Mouse (Mus musculus): ENCODE measurements around the gene AC153137.1. TPM values are rescaled to one million over a fixed set of nuclear protein-coding genes. Genes with fewer than 3 reads are reported as not detected.
"Not testable (repeated sequence)": the region's sequence is repeated elsewhere in the genome, so short reads cannot be mapped to it uniquely, and the experiment has no call there.

The AC153137.1 gene
- polyA plus RNA-seq (2012; fragmentation: generic; extraction: Trizol) = 0.11 TPM
- long read RNA-seq, experiment 1 = 0 reads
- long read RNA-seq, experiment 2 = 0 reads

DNA sequence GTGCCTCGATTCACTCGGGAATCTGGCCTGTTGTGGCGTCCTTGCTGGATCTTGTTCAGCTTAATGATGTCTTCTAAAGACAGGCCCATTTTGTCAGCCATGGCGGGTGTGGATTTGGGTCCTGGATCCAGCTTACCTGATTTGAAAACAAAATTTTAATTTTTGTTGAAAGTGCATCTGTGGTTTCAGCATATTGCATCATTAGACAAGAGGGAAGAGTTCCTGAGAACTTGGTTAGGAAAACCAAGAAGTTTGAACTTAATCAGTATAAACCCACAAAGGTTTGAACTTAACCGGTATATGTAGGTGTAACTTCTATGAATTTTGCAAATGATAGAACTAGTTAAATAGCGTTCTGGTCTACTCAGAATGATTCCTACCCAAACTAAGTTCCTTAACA lies at the start of gene AC153137.1:
AC153137.1 (minus strand) TSS at position 101 of the 400 bp plus-strand sequence.
- not testable (repeated sequence) for H3ac ChIP-seq (ENCODE audit: control insufficient read depth, insufficient read length, low read depth); H3K27me3 ChIP-seq (ENCODE audit: control insufficient read depth, insufficient read depth, insufficient read length); H3K79me3 ChIP-seq (ENCODE audit: low read depth); H3K36me3 ChIP-seq (ENCODE audit: control insufficient read depth, insufficient read depth); H3K4me3 ChIP-seq (ENCODE audit: insufficient read depth, poor library complexity, severe bottlenecking); H3K79me2 ChIP-seq (ENCODE audit: control insufficient read depth, insufficient read depth)

DNA sequence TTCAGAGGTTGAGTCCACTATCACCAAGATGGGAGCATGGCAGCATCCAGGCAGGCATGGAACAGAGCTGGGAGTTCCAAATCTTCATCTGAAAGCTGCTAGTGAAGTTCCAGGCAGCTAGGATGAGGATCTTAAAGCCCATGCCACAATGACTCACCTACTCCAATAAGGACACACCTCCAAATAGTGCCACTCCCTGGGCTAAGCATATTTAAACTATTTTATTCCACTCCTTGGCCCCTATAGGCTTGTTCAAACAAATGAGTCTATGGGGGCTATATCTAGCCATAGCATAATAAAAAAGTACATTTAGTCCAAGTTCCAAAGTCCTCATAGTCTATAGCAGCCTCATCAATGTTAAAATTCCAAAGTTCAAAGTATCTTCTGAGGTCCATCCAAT lies 45.4 kb upstream of the AC153137.1 start:
- Histone ChIP-seq H3K36me3 (ENCODE audit: control insufficient read depth, insufficient read depth) (no peaks in the 10 kb centered on the region), H3ac (ENCODE audit: control insufficient read depth, insufficient read length, low read depth) (no peak overlapping the region), H3K79me3 (ENCODE audit: low read depth) (no peaks in the 10 kb centered on the region), H3K79me2 (ENCODE audit: control insufficient read depth, insufficient read depth) (no peaks in the 10 kb centered on the region), H3K27me3 (ENCODE audit: control insufficient read depth, insufficient read depth, insufficient read length) (no peaks in the 10 kb centered on the region), H3K4me3 (ENCODE audit: insufficient read depth, poor library complexity, severe bottlenecking) (no peak overlapping the region)
- TF ChIP-seq FOSL1 (IDR thresholded peaks at IDR 0.05; ENCODE audit: insufficient read depth, low read length, poor library complexity, severe bottlenecking) (no peak), USF1 (IDR thresholded peaks at IDR 0.05; ENCODE audit: low read depth) (no peak), MAX (IDR thresholded peaks at IDR 0.05) (no peak), CTCF (IDR thresholded peaks at IDR 0.05; ENCODE audit: control insufficient read depth, insufficient read depth, insufficient read length) (no peak), MYOD1 (IDR thresholded peaks at IDR 0.05; ENCODE audit: control insufficient read depth, insufficient read length, low read depth) (no peak), MYOG (IDR thresholded peaks at IDR 0.05; ENCODE audit: control insufficient read depth, extremely low read depth, insufficient read length) (no peak), CEBPB (IDR thresholded peaks at IDR 0.05; ENCODE audit: low read depth) (no peak)

DNA sequence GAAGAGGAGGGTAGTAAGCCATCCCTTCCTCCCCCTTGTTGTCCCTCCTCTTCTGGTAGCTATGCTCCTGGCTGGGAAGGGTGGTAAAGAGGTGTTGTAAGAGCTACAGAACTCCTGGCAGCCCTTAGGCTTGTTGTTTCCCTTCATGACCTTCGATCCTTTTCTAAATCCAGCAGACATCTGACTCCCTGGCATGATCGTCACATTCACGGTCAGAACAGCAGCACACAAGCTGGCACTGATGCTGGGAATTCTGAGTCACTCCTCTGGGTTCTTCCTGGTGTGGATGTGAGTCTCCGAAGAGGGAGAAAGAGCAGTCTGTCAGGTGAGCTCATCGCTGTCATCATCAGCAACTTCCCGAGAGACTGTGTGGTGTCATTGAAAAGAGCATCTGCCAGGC lies 41.5 kb upstream of the AC153137.1 start:
- no peaks in the 10 kb centered on the region for H3K79me3 ChIP-seq (ENCODE audit: low read depth)
- H3K4me3 ChIP-seq (ENCODE audit: insufficient read depth, poor library complexity, severe bottlenecking) = no peak overlapping the region
- H3ac ChIP-seq (ENCODE audit: control insufficient read depth, insufficient read length, low read depth) = no peak overlapping the region
- no peaks in the 10 kb centered on the region for H3K27me3 ChIP-seq (ENCODE audit: control insufficient read depth, insufficient read depth, insufficient read length)
- H3K36me3 ChIP-seq (ENCODE audit: control insufficient read depth, insufficient read depth) = no peaks in the 10 kb centered on the region
- H3K79me2 ChIP-seq (ENCODE audit: control insufficient read depth, insufficient read depth) = no peaks in the 10 kb centered on the region
- TF ChIP-seq USF1 (IDR thresholded peaks at IDR 0.05; ENCODE audit: low read depth) (no peak), MYOD1 (IDR thresholded peaks at IDR 0.05; ENCODE audit: control insufficient read depth, insufficient read length, low read depth) (no peak), CTCF (IDR thresholded peaks at IDR 0.05; ENCODE audit: control insufficient read depth, insufficient read depth, insufficient read length) (no peak), MYOG (IDR thresholded peaks at IDR 0.05; ENCODE audit: control insufficient read depth, extremely low read depth, insufficient read length) (no peak), FOSL1 (IDR thresholded peaks at IDR 0.05; ENCODE audit: insufficient read depth, low read length, poor library complexity, severe bottlenecking) (no peak), CEBPB (IDR thresholded peaks at IDR 0.05; ENCODE audit: low read depth) (no peak)

DNA sequence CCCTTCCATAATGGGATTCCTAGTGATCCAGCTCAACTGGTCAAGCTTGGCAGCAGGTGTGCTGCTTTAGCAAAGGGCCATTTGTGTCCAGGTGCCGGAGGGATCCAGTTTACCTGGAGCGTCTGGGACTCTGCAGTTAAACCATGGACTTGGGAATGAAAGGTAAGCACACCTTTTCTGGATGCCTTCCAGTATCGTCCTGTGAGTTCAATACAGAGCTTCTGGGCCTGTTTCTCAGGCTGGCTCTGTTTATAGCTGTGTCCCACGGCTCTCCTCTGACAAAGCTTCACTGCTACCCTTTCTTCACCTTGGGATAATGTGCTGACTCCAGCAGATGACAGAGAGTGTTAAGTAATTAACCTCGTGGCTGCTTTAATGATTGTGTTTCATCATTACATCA lies 39.6 kb upstream of the AC153137.1 start:
- no peak overlapping the region for H3ac ChIP-seq (ENCODE audit: control insufficient read depth, insufficient read length, low read depth)
- no peaks in the 10 kb centered on the region for H3K79me3 ChIP-seq (ENCODE audit: low read depth)
- no peaks in the 10 kb centered on the region for H3K27me3 ChIP-seq (ENCODE audit: control insufficient read depth, insufficient read depth, insufficient read length)
- no peak for TF ChIP-seq MYOD1 (IDR thresholded peaks at IDR 0.05; ENCODE audit: control insufficient read depth, insufficient read length, low read depth)
- TF ChIP-seq MAX (IDR thresholded peaks at IDR 0.05) = no peak
- TF ChIP-seq USF1 (IDR thresholded peaks at IDR 0.05; ENCODE audit: low read depth) = no peak
- no peak for TF ChIP-seq FOSL1 (IDR thresholded peaks at IDR 0.05; ENCODE audit: insufficient read depth, low read length, poor library complexity, severe bottlenecking)
- TF ChIP-seq CEBPB (IDR thresholded peaks at IDR 0.05; ENCODE audit: low read depth) = no peak
- TF ChIP-seq CTCF (IDR thresholded peaks at IDR 0.05; ENCODE audit: control insufficient read depth, insufficient read depth, insufficient read length) = no peak
- no peak for TF ChIP-seq MYOG (IDR thresholded peaks at IDR 0.05; ENCODE audit: control insufficient read depth, extremely low read depth, insufficient read length)
- H3K36me3 ChIP-seq (ENCODE audit: control insufficient read depth, insufficient read depth) = no peaks in the 10 kb centered on the region
- H3K79me2 ChIP-seq (ENCODE audit: control insufficient read depth, insufficient read depth) = no peaks in the 10 kb centered on the region
- H3K4me3 ChIP-seq (ENCODE audit: insufficient read depth, poor library complexity, severe bottlenecking) = no peak overlapping the region

DNA sequence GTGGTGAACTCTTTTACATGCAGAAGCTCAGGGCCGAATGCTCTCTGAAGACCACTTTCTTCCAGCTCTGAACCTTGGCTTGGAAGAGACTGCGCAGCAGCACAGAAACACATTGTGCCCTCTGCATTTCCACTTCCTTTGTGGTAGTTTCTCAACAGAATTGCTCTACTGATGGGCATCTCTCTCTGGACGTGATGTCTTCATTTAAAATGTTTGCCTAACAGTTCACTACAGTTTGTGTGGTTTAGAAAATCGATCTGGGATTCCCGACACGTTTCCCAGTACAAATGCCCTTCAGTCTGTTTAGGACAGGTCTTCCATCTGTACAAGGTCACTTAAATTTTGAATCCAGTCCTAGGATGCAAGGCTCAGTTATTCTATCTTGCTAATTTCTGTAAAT lies 38.3 kb upstream of the AC153137.1 start:
- TF ChIP-seq CTCF (IDR thresholded peaks at IDR 0.05; ENCODE audit: control insufficient read depth, insufficient read depth, insufficient read length) (no peak), MYOG (IDR thresholded peaks at IDR 0.05; ENCODE audit: control insufficient read depth, extremely low read depth, insufficient read length) (no peak), USF1 (IDR thresholded peaks at IDR 0.05; ENCODE audit: low read depth) (no peak)
- Histone ChIP-seq H3K79me3 (ENCODE audit: low read depth) (no peaks in the 10 kb centered on the region), H3K79me2 (ENCODE audit: control insufficient read depth, insufficient read depth) (no peaks in the 10 kb centered on the region), H3K4me3 (ENCODE audit: insufficient read depth, poor library complexity, severe bottlenecking) (no peak overlapping the region), H3K36me3 (ENCODE audit: control insufficient read depth, insufficient read depth) (no peaks in the 10 kb centered on the region), H3ac (ENCODE audit: control insufficient read depth, insufficient read length, low read depth) (no peak overlapping the region), H3K27me3 (ENCODE audit: control insufficient read depth, insufficient read depth, insufficient read length) (no peaks in the 10 kb centered on the region)

DNA sequence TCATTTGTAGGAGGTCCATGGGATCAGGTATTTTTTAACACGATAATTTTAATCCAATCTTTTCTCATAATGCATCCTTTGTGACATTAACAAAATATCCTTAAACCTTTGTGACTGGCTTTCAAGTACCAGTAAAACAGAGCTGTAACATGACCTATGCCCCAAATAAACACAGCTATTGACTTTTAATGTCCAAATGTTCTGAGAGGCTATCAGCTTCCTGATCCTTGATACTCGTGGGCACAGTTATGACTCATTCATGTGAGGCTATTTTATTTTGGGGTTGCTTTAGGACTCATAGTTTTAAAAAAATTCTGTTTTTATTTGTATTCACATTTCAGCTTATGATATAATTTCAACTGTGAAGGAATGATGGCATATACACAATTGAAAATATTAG lies 37.5 kb upstream of the AC153137.1 start:
- TF ChIP-seq CTCF (IDR thresholded peaks at IDR 0.05; ENCODE audit: control insufficient read depth, insufficient read depth, insufficient read length) = no peak
- TF ChIP-seq MAX (IDR thresholded peaks at IDR 0.05) = no peak
- no peak for TF ChIP-seq FOSL1 (IDR thresholded peaks at IDR 0.05; ENCODE audit: insufficient read depth, low read length, poor library complexity, severe bottlenecking)
- no peak for TF ChIP-seq USF1 (IDR thresholded peaks at IDR 0.05; ENCODE audit: low read depth)
- TF ChIP-seq MYOD1 (IDR thresholded peaks at IDR 0.05; ENCODE audit: control insufficient read depth, insufficient read length, low read depth) = no peak
- no peak for TF ChIP-seq CEBPB (IDR thresholded peaks at IDR 0.05; ENCODE audit: low read depth)
- TF ChIP-seq MYOG (IDR thresholded peaks at IDR 0.05; ENCODE audit: control insufficient read depth, extremely low read depth, insufficient read length) = no peak
- Histone ChIP-seq H3K79me2 (ENCODE audit: control insufficient read depth, insufficient read depth) (no peaks in the 10 kb centered on the region), H3K4me3 (ENCODE audit: insufficient read depth, poor library complexity, severe bottlenecking) (no peak overlapping the region), H3ac (ENCODE audit: control insufficient read depth, insufficient read length, low read depth) (no peak overlapping the region), H3K79me3 (ENCODE audit: low read depth) (no peaks in the 10 kb centered on the region), H3K27me3 (ENCODE audit: control insufficient read depth, insufficient read depth, insufficient read length) (no peaks in the 10 kb centered on the region), H3K36me3 (ENCODE audit: control insufficient read depth, insufficient read depth) (no peaks in the 10 kb centered on the region)

DNA sequence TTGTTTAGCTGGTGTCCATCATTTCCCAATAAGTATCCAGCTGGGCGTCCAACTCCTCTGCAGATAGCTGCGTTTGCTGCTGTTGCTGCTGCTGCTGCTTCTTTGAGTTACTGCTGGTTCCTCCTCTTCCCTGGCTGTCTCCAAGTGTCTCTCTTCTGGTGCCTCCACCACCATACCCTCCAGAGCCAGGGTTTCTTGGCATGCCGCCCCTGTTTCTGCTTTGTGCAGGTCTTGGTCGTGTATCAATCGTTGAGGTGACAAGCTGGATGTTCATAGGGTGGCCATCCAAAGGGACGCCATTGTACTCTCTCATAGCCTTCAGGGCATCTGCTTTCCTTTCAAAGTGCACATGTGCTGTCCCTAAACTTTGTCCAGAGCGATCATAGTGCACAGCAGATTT lies 529 bp downstream of the AC153137.1 start:
- H3ac ChIP-seq (ENCODE audit: control insufficient read depth, insufficient read length, low read depth); H3K27me3 ChIP-seq (ENCODE audit: control insufficient read depth, insufficient read depth, insufficient read length); H3K4me3 ChIP-seq (ENCODE audit: insufficient read depth, poor library complexity, severe bottlenecking); H3K79me3 ChIP-seq (ENCODE audit: low read depth); H3K36me3 ChIP-seq (ENCODE audit: control insufficient read depth, insufficient read depth); H3K79me2 ChIP-seq (ENCODE audit: control insufficient read depth, insufficient read depth): not testable (repeated sequence)
